In the genomic region with DNA sequence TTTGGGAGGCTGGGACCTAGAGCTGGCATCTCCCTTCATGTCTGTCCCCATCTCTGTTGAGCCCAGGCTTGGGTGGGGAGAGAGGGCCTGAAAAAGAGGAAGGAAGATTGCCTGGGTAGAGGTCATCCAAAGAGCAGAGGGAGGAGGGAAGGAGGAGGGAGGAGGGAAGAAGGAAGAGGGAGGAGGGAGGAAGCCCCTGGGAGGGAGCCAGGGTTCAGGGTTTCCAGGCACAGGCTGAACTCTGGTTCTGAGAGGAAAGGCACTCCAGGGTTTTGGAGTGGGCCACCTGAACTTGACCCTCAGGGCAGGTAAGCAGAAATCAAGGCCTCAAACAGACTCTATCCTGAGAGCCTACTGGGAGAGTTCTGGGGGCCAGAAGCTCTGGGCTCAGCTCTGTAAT, we compare ENCODE assay signal across 11 mouse cellular contexts. TPM values are rescaled to one million over a fixed set of nuclear protein-coding genes. Genes with fewer than 3 reads are reported as not detected.
DNase-seq lines count a peak whose midpoint lies in the region; ATAC-seq and TF ChIP-seq lines count a peak whose summit lies in the region.
"Had no signal": no experiment of that assay in that cellular context is flagged by ENCODE, and none has a peak within 500 bp of the region (broad histone marks: within the 10 kb centered on the region; RNA-seq: fewer than 3 reads in every experiment).

No protein-coding gene starts in this region.

- H3K4me3 ChIP-seq in bone marrow macrophage, adult 2 months (ENCODE audit: insufficient read depth, low read length): no peak overlapping the region
- H3K4me3 ChIP-seq: heart, adult 2 months; neural tube, embryonic 12.5 days had no signal

- DNase-seq in heart, adult 11 months: peak; percentile 95
- no peak for DNase-seq in heart, adult 8-10 months (ENCODE audit: low spot score)
- DNase-seq in kidney, postnatal 10 days: peak; percentile 61
- peak; percentile 80 for DNase-seq in lung, postnatal 25 days (ENCODE audit: low spot score)
- no peak for DNase-seq in layer of hippocampus, postnatal 25 days (ENCODE audit: extremely low spot score in 1 of 2, low spot score in 1 of 2)
- DNase-seq in frontal cortex, postnatal 36 days (ENCODE audit: low spot score in 2 of 2): no peak
- DNase-seq: thymus, postnatal 25 days had no signal

- TF ChIP-seq CTCF in bone marrow macrophage, adult 2 months (IDR thresholded peaks at IDR 0.05; ENCODE audit: low read depth, low read length): no peak

- peaks cover 20% of the 10 kb centered on the region for H3K4me1 ChIP-seq in bone marrow macrophage, adult 2 months (ENCODE audit: control insufficient read depth, insufficient read depth, low read length)

- no peak for ATAC-seq in erythroblast, adult 5-6 weeks (replicated peaks; ENCODE audit: low FRiP score, poor library complexity, severe bottlenecking)

- H3K27ac ChIP-seq in bone marrow macrophage, adult 2 months (ENCODE audit: insufficient read depth, low read depth, low read length): peak overlapping the region; percentile 52
- H3K27ac ChIP-seq: heart, adult 2 months; neural tube, embryonic 12.5 days had no signal

- no peak for TF ChIP-seq POLR2A in bone marrow macrophage, adult 2 months (IDR thresholded peaks at IDR 0.05; ENCODE audit: borderline replicate concordance, low read depth, low read length)

RNA-seq across cellular contexts. Expression of a gene that starts 13.7 kb away (rescaled TPM):
- 10 to 100 TPM; 10.9 to 23.6 (median 16.1) TPM for total RNA-seq in heart, adult 8-10 months (2022)
- polyA plus RNA-seq in bone marrow macrophage, adult 2 months (2012; ENCODE audit: insufficient read depth, insufficient read length, missing spikeins): 17.1 and 21.6 TPM in 2 replicates
- total RNA-seq in layer of hippocampus, postnatal 25 days (2021): 10 to 100 TPM; 16.3 to 17.0 TPM
- 15.0 and 19.6 TPM in 2 replicates for total RNA-seq in erythroblast, adult 5-6 weeks (2015; ENCODE audit: low replicate concordance)
- 12.1 and 13.6 TPM in 2 replicates for total RNA-seq in erythroblast, adult 5-6 weeks (2017; ENCODE audit: low replicate concordance)

Comparison
In these comparisons a context has a peak if more than half of its experiments do, and no peak if none do; other contexts are left out.
1. DNase-seq: peak in heart, adult 11 months (single experiment), kidney, postnatal 10 days (single experiment) and lung, postnatal 25 days (single experiment); none in heart, adult 8-10 months (single experiment), layer of hippocampus, postnatal 25 days (0 of 2) and frontal cortex, postnatal 36 days (0 of 2).